Mouse (Mus musculus) G1E-ER4 (cell line): ENCODE measurements around the gene Igfbp7. TPM values are rescaled to one million over a fixed set of nuclear protein-coding genes. Genes with fewer than 3 reads are reported as not detected.

ENCODE experiments used
- GATA1 ChIP-seq: IDR thresholded peaks from one replicate; pipeline ENCODE4 v1.8.0; 2012; ENCODE audit warnings: low read length, inconsistent platforms
- polyA plus RNA-seq: library from polyadenylated mRNA; stranded (reverse); fragments of >175 nt; gene quantifications from 2 replicates; pipeline ENCODE4 v1.2.3, GENCODE M21; 2012

Gene Igfbp7
- polyA plus RNA-seq, 1 experiment: not detected

DNA sequence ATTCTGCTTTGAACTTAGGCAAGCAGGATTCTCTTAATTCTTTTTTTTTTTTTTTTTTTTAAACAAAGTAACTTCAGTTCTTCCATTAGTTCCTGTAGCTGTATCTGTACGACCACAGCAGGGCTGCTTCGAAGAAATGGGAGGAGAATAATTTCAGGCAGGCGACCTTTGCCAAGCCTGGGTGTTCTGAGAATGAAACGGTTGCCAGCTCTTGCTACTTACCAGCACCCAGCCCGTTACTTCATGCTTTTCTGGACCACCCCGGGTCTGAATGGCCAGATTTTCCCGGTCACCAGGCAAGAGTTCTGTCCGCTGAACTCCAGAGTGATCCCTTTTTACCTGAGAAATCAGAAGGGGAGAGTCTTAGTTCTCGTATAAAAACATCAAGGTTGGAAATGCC is 56.1 kb downstream of the Igfbp7 start:
- no peak for TF ChIP-seq GATA1

DNA sequence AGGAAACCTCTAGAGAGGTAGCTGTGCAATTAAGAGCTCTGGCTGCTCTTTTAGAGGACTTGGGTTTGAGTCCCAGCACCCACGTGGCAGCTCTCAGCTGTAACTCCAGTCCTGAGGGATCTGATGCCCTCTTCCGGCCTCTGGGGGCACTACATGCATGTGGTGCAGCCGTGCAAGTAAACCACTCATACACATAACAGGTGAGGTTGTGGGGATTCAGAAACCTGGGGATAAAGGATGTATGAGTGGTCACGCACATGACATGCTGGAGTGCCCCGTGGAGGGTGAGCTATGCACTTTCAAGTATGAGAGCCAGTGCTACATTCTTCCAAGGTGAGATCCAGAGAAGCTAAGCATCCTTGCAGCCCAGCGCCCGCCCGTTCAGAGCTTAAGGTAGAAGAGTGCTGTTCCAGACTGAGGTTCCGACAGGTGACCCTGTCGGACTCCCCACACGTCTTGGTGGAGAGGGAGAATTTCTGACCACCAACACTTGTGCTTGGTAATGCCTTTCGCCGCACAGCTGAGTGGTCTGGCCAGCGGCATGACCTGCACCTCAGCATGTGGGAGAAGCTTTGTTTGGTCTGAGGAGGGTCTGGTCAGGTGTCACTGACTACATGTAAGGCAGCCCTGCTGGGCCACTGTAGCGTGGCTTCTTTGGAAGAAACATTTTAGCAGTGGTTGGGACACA is 57.7 kb downstream of the Igfbp7 start:
- no peak for TF ChIP-seq GATA1

DNA sequence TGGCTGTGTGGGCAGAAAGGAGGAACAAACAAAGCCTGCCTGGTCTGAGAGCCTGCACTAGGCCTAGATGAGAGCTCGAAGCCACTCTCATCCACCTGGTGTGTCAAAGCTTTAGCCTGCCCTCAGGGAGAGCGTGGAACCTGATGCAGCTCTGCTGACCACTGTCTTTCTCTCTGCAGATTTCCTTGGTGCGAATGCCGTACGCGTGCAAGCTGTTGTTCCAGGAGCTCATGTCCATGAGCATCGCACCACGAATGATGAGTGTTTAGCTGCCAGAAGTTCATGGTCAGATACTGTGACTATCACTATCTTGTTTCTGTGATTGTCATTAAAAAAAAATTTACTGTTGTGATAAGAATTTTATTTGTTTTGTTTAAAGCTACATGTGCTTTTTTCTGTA is 58.9 kb downstream of the Igfbp7 start:
- TF ChIP-seq GATA1: no peak

DNA sequence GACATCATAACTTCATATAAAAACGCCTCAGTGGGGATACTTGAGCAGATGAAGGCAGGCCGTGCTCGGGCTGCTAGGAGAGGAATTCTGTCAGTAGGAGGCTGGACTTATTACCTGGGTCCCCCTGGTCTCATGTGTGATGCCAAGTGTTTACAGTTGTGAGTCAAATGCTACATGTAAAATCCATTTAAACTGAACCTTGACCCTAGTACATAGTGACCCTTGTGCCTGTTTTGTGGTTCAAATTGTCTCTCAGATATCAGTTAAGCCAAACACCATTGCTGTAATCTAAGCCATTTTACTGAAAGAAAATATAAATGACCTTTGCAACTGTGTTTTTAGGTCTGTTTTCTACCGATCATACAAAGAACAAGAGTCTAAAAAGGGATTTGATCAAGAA is 67.8 kb downstream of the Igfbp7 start:
- TF ChIP-seq GATA1: no peak

GRCm38 (mm10) chr5:77330154-77330553 is 77.7 kb downstream of the Igfbp7 start:
- no peak for TF ChIP-seq GATA1

DNA sequence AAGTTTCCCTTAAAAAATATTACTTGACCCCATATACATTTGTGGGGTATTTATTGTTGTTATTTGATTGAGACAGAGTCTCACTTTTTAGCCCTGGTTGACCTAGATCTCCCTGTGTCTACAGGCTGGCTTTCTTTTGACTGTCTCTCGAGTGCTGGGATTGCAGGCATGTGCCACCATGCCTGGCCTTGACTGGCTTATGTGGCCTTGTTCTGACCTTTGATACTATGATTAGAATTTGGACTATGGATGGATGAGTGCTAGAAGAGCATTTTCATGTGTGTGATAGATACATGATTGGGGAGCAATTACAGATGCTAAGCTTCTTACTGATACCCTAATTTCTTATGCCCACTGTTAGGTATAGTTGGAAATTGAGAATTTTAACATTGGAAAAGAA is 82.9 kb downstream of the Igfbp7 start:
- TF ChIP-seq GATA1: no peak

- no peak for TF ChIP-seq GATA1
Observed at GRCm38 (mm10) chr5:77314986-77315385, 92.9 kb downstream of the Igfbp7 start.

GRCm38 (mm10) chr5:77314206-77314605 is 93.6 kb downstream of the Igfbp7 start:
- TF ChIP-seq GATA1: no peak

GRCm38 (mm10) chr5:77309924-77310772 is 97.7 kb downstream of the Igfbp7 start, which contains the start of the genes Noa1 and Polr2b:
Gene Noa1, minus strand, starts transcription at chr5:77310084.
Gene Polr2b, plus strand, starts transcription at chr5:77310147.
- no peak for TF ChIP-seq GATA1

GRCm38 (mm10) chr5:77309051-77309906 is 98.6 kb downstream of the Igfbp7 start:
- no peak for TF ChIP-seq GATA1

DNA sequence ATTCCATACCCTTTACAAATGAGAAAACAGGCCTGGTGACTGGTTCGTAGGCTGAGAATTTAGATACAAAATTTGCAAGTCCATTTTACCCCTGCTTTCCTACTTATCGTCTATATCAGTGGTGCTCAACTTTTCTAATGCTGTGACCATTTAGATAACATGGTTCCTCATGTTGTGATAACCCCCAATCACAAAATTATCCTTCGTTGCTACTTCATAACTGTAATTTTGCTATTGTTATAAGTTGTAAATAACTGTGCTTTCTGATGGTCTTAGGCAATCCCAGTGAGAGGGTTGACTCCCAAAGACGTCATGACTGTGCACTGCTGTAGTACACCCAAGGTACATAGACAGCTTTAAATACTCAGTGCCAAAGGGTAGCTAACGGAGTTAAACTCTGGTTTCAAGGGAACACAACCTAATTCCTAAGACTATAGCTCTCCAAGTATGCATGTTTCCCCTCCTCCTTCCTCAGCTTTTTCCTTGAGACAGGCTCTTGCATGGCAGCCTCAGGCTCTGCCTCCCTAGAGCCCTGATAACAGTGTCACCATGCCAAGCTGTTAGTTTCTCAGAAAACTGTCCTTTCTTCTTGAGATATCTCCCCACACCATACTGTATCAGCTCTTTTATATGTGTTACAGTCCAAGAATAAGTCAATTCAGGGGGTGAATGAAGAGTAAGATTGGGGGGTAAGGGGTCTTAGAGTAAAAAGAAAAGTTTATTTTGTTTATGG is 99.9 kb downstream of the Igfbp7 start:
- no peak for TF ChIP-seq GATA1

DNA sequence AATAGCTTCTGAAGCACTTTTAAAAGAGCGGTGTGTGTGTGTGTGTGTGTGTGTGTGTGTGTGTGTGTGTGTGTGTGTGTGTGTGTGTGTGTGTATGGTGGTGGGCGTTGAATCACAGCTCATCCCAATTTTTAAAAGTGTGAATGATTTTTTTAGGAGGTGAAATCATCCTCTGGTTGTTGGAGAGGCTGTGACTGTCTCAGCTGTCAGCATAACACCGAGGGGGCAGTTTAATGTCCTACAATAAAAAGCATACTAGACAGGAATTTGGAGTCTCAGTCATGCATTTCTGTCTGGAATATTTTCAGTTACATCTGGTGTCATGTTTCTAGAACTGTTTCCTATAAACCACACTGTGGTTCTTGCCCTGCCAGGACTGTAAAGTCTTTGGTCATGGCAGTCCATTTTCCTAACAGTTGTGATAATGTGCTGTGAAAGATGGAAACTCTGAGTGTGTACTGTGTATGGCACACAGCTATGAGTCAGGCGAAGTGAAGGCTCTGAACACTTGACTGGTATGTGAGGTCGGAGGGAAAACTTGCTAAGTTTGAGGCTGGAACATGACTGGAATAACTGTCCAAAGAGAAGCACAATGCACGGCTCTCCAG is 106.4 kb downstream of the Igfbp7 start:
- no peak for TF ChIP-seq GATA1

- no peak for TF ChIP-seq GATA1
Observed at GRCm38 (mm10) chr5:77299486-77299885, 108.4 kb downstream of the Igfbp7 start.

Other genes starting within 250 kb of the Igfbp7 start
- gene Spink2, start 196.6 kb downstream of the Igfbp7 start, polyA plus RNA-seq: not detected in 2 replicates
- 6.6 and 7.8 TPM in 2 replicates for gene Rest, start 142.6 kb downstream of the Igfbp7 start, polyA plus RNA-seq
- 48.0 and 48.5 TPM in 2 replicates for gene Noa1, start 98.0 kb downstream of the Igfbp7 start, polyA plus RNA-seq
- 2.0 and 3.3 TPM in 2 replicates for gene Polr2b, start 97.9 kb downstream of the Igfbp7 start, polyA plus RNA-seq